Mouse (Mus musculus) limb, embryonic 14.5 days (tissue): ENCODE measurements around the gene Pfdn4. TPM values are rescaled to one million over a fixed set of nuclear protein-coding genes. Genes with fewer than 3 reads are reported as not detected.

Source experiments
- ATAC-seq: fragments of 200-750 bp; cut with Nextera tagmentation; 2 replicates; pipeline ENCODE4 v1.8.0; 2017; ENCODE audit warnings: low read depth, moderate number of reproducible peaks, moderate TSS enrichment; ENCODE audit not compliant: low FRiP score
- DNase-seq: peaks from one replicate; pipeline ENCODE4 v3.0.0-alpha.2; 2015; ENCODE audit warnings: low spot score
- H3K27ac ChIP-seq: fragments of 300-500 bp; sonication (generic); replicated peaks from 2 replicates; pipeline ENCODE4 v1.5.1; 2014; ENCODE audit warnings: low read depth, mild to moderate bottlenecking, low read length, moderate library complexity, mixed read lengths
- H3K27me3 ChIP-seq: fragments of 300-500 bp; sonication (generic); 2 replicates; pipeline ENCODE4 v1.6.1; 2014; ENCODE audit warnings: low read length, mixed read lengths; ENCODE audit not compliant: control insufficient read depth, insufficient read depth
- H3K36me3 ChIP-seq: fragments of 300-500 bp; sonication (generic); 2 replicates; pipeline ENCODE4 v1.6.1; 2014; ENCODE audit warnings: mild to moderate bottlenecking, low read length, moderate library complexity, mixed read lengths; ENCODE audit not compliant: control insufficient read depth, insufficient read depth
- H3K4me1 ChIP-seq: fragments of 300-500 bp; sonication (generic); 2 replicates; pipeline ENCODE4 v1.6.1; 2014; ENCODE audit warnings: antibody characterized with exemption, low read length, mixed read lengths; ENCODE audit not compliant: control insufficient read depth, insufficient read depth
- H3K4me2 ChIP-seq: fragments of 300-500 bp; sonication (generic); replicated peaks from 2 replicates; pipeline ENCODE4 v1.6.1; 2014; ENCODE audit warnings: low read depth, mild to moderate bottlenecking, low read length, moderate library complexity; ENCODE audit not compliant: severe bottlenecking
- H3K4me3 ChIP-seq: fragments of 300-500 bp; sonication (generic); replicated peaks from 2 replicates; pipeline ENCODE4 v1.5.1; 2014; ENCODE audit warnings: low read length
- H3K9ac ChIP-seq: fragments of 300-500 bp; sonication (generic); 2 replicates; pipeline ENCODE4 v1.6.1; 2014; ENCODE audit warnings: mild to moderate bottlenecking, low read depth, low read length, moderate library complexity; ENCODE audit not compliant: severe bottlenecking
- H3K9me3 ChIP-seq: fragments of 300-500 bp; sonication (generic); 2 replicates; pipeline ENCODE4 v1.6.1; 2016; ENCODE audit warnings: low read length; ENCODE audit not compliant: control insufficient read depth
- POLR2A ChIP-seq: fragments of 200-500 bp; IDR thresholded peaks from 2 replicates; pipeline ENCODE4 v1.8.0; 2012; ENCODE audit warnings: inconsistent platforms, mild to moderate bottlenecking, moderate library complexity, borderline replicate concordance; ENCODE audit not compliant: insufficient read depth, insufficient read length; ENCODE audit errors: extremely low read depth
- WGBS: fragments of 180-500 bp; shearing (Covaris S2); extraction: QIAGEN DNeasy Blood & Tissue Kit; methylation state at CpG from one replicate; pipeline ENCODE4 v1.1.7; 2014; 5-methylcytosine and 5-hydroxymethylcytosine counted together
- polyA plus RNA-seq, 2 experiments: library from polyadenylated mRNA; depleted of rRNA in 1 of 2; stranded (reverse) in 1 of 2; unstranded in 1 of 2; fragments of >200 nt; fragmentation: Nextera tagmentation in 1 of 2; extraction: Ambion mirVana in 1 of 2; gene quantifications; 2 replicates each; pipeline versions ENCODE4 v1.2.1 to v1.2.3; 2012 to 2014

Gene Pfdn4
- polyA plus RNA-seq, 2 experiments = 45.0 to 82.6 TPM

DNA sequence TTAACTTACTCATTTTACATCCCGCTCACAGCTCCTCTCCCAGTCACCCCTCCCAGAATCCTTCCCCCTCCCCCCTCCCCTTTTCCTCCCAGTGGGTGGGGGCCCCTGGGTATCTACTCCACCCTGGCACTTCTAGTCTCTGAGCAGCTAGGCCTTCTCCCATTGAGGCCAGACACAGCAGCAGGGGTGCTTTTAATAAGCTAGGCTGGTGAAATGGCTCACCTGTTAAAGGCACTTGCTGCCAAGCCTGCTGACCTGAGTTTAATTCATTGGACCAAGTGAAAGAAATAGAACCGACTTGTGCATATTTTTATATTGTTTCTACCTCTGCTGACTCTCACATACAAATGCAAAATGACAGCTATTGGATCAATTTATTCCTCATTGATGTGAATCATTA is 52.9 kb downstream of the Pfdn4 start:
- Histone ChIP-seq H3K4me2 (no peak overlapping the region), H3K4me3 (no peak overlapping the region), H3K9ac (no peak overlapping the region), H3K36me3 (no peaks in the 10 kb centered on the region), H3K9me3 (no peaks in the 10 kb centered on the region), H3K27me3 (no peaks in the 10 kb centered on the region), H3K27ac (no peak overlapping the region), H3K4me1 (peaks cover 27% of the 10 kb centered on the region)
- WGBS = 58% methylated on average over 2 of the region's 2 CpGs
- DNase-seq (no peak), ATAC-seq (no peak)
- no peak for TF ChIP-seq POLR2A

GRCm38 (mm10) chr2:170550240-170550639 is 54.0 kb downstream of the Pfdn4 start:
- Histone ChIP-seq H3K27me3 (no peaks in the 10 kb centered on the region), H3K27ac (0 out of 2 replicates have a peak overlapping the region, but pooled peaks have one; percentile 48), H3K4me1 (peaks cover 27% of the 10 kb centered on the region), H3K36me3 (no peaks in the 10 kb centered on the region), H3K4me3 (no peak overlapping the region), H3K4me2 (no peak overlapping the region; the same call in 1 of the 2 replicates), H3K9me3 (no peaks in the 10 kb centered on the region), H3K9ac (no peak overlapping the region)
- peak; percentile 76; the same call in 1 of the 2 replicates for ATAC-seq
- WGBS = 6% methylated on average over 5 of the region's 5 CpGs
- peak; percentile 98 for DNase-seq
- no peak for TF ChIP-seq POLR2A

GRCm38 (mm10) chr2:170552088-170552487 is 55.9 kb downstream of the Pfdn4 start:
- no peak for TF ChIP-seq POLR2A
- H3K9ac ChIP-seq = no peak overlapping the region
- no peaks in the 10 kb centered on the region for H3K36me3 ChIP-seq
- no peaks in the 10 kb centered on the region for H3K9me3 ChIP-seq
- DNase-seq (no peak), ATAC-seq (no peak)
- no peak overlapping the region for H3K4me2 ChIP-seq
- 33% methylated on average over 7 of the region's 7 CpGs for WGBS
- no peak overlapping the region for H3K27ac ChIP-seq
- H3K27me3 ChIP-seq = no peaks in the 10 kb centered on the region
- no peak overlapping the region for H3K4me3 ChIP-seq
- H3K4me1 ChIP-seq = peaks cover 27% of the 10 kb centered on the region

- Histone ChIP-seq H3K27ac (no peak overlapping the region), H3K9ac (no peak overlapping the region), H3K9me3 (no peaks in the 10 kb centered on the region), H3K4me3 (no peak overlapping the region), H3K4me2 (no peak overlapping the region), H3K4me1 (no peaks in the 10 kb centered on the region), H3K27me3 (no peaks in the 10 kb centered on the region), H3K36me3 (no peaks in the 10 kb centered on the region)
- 75% methylated on average over 15 of the region's 15 CpGs for WGBS
- TF ChIP-seq POLR2A = no peak
- DNase-seq = no peak
- no peak for ATAC-seq
Observed at GRCm38 (mm10) chr2:170563956-170564855, 68.0 kb downstream of the Pfdn4 start.

GRCm38 (mm10) chr2:170564995-170565394 is 68.8 kb downstream of the Pfdn4 start:
- Histone ChIP-seq H3K9ac (no peak overlapping the region), H3K9me3 (no peaks in the 10 kb centered on the region), H3K27ac (no peak overlapping the region), H3K4me3 (no peak overlapping the region), H3K4me2 (no peak overlapping the region), H3K27me3 (no peaks in the 10 kb centered on the region), H3K36me3 (no peaks in the 10 kb centered on the region), H3K4me1 (no peaks in the 10 kb centered on the region)
- ATAC-seq (no peak), DNase-seq (no peak)
- WGBS = 89% methylated on average over 8 of the region's 8 CpGs
- no peak for TF ChIP-seq POLR2A

Other genes starting within 250 kb of the Pfdn4 start
- 0.74 and 1.0 TPM in 2 replicates for gene Bcas1, start 68.6 kb upstream of the Pfdn4 start, polyA plus RNA-seq (2012; rRNA removed)
- 0.33 and 0.45 TPM in 2 replicates for gene Bcas1, start 68.6 kb upstream of the Pfdn4 start, polyA plus RNA-seq (2014; fragmentation: Nextera tagmentation; extraction: Ambion mirVana)
- gene Cyp24a1, start 717 bp downstream of the Pfdn4 start, polyA plus RNA-seq (2012; rRNA removed) = 0.03 TPM in 2 replicates
- gene Cyp24a1, start 717 bp downstream of the Pfdn4 start, polyA plus RNA-seq (2014; fragmentation: Nextera tagmentation; extraction: Ambion mirVana) = not detected in 2 replicates
- not detected in 2 replicates for gene 4930470P17Rik, start 105.6 kb downstream of the Pfdn4 start, polyA plus RNA-seq (2012; rRNA removed)
- not detected in 2 replicates for gene 4930470P17Rik, start 105.6 kb downstream of the Pfdn4 start, polyA plus RNA-seq (2014; fragmentation: Nextera tagmentation; extraction: Ambion mirVana)
- gene Dok5, start 235.4 kb downstream of the Pfdn4 start, polyA plus RNA-seq (2012; rRNA removed) = 10.8 and 11.2 TPM in 2 replicates
- 8.3 and 11.9 TPM in 2 replicates for gene Dok5, start 235.4 kb downstream of the Pfdn4 start, polyA plus RNA-seq (2014; fragmentation: Nextera tagmentation; extraction: Ambion mirVana)